Mouse (Mus musculus) kidney, adult 2 months (tissue): ENCODE data around the gene Fbxw2.
"Not testable (repeated sequence)": the region's sequence is repeated elsewhere in the genome, so short reads cannot be mapped to it uniquely, and the experiment has no call there.

ENCODE experiments used
- CTCF ChIP-seq: fragments of 200-500 bp; conservative IDR thresholded peaks from 2 replicates; pipeline ENCODE4 v1.5.1; 2011; ENCODE audit warnings: low read depth, mild to moderate bottlenecking, control low read depth, low read length, moderate library complexity, mixed read lengths; ENCODE audit not compliant: insufficient read depth, insufficient read length
- POLR2A ChIP-seq: fragments of 200-500 bp; IDR thresholded peaks from one replicate; pipeline ENCODE4 v1.6.1; 2011; ENCODE audit warnings: low read depth, low read length, control low read depth

- TF ChIP-seq CTCF, POLR2A: not testable (repeated sequence)
Measured at GRCm38 (mm10) chr2:34830066-34830465, 4.0 kb upstream of the Fbxw2 start.
